Mouse (Mus musculus) cortical plate, adult 2 months (tissue): ENCODE results near the gene Nxpe4.

Experiments used
- CTCF ChIP-seq: fragments of 200-500 bp; IDR thresholded peaks from 2 replicates; pipeline ENCODE4 v1.5.1; 2011; ENCODE audit warnings: mild to moderate bottlenecking, control low read depth, low read length; ENCODE audit not compliant: insufficient read depth; ENCODE audit errors: extremely low read depth
- POLR2A ChIP-seq: fragments of 200-500 bp; IDR thresholded peaks from 2 replicates; pipeline ENCODE4 v1.6.1; 2011; ENCODE audit warnings: mild to moderate bottlenecking, low read length, control low read depth; ENCODE audit not compliant: insufficient read depth; ENCODE audit errors: extremely low read depth

- TF ChIP-seq POLR2A (no peak), CTCF (no peak)
Observed at GRCm38 (mm10) chr9:48338783-48339455, 177.1 kb downstream of the Nxpe4 start.
